Mouse (Mus musculus) telencephalon, adult 2 months (tissue): ENCODE results near the gene Hist2h2aa2.
"Not testable (repeated sequence)": the region's sequence is repeated elsewhere in the genome, so short reads cannot be mapped to it uniquely, and the experiment has no call there.

ENCODE experiments used
- DNase-seq: peaks from one replicate; pipeline ENCODE4 v3.0.0-alpha.2; 2011; ENCODE audit warnings: low read depth, low spot score

The Hist2h2aa2 gene

GRCm38 (mm10) chr3:96262216-96262875, 22.3 kb upstream of the Hist2h2aa2 start:
- peak; percentile 96 for DNase-seq

GRCm38 (mm10) chr3:96261623-96262022, 21.5 kb upstream of the Hist2h2aa2 start:
- DNase-seq = no peak

GRCm38 (mm10) chr3:96260220-96260619, 20.1 kb upstream of the Hist2h2aa2 start:
- DNase-seq = no peak

- no peak for DNase-seq
Observed at GRCm38 (mm10) chr3:96257190-96257589, 17.1 kb upstream of the Hist2h2aa2 start.

GRCm38 (mm10) chr3:96255926-96256593, 16.0 kb upstream of the Hist2h2aa2 start:
- DNase-seq = no peak

GRCm38 (mm10) chr3:96254683-96255355, 14.7 kb upstream of the Hist2h2aa2 start:
- no peak for DNase-seq

- DNase-seq = no peak
Observed at GRCm38 (mm10) chr3:96251787-96252186, 11.7 kb upstream of the Hist2h2aa2 start.

GRCm38 (mm10) chr3:96250890-96251289, 10.8 kb upstream of the Hist2h2aa2 start:
- no peak for DNase-seq

GRCm38 (mm10) chr3:96249034-96249345, 8.9 kb upstream of the Hist2h2aa2 start:
- DNase-seq = no peak

- no peak for DNase-seq
Observed at GRCm38 (mm10) chr3:96248141-96249033, 8.3 kb upstream of the Hist2h2aa2 start.

GRCm38 (mm10) chr3:96247356-96248140, 7.5 kb upstream of the Hist2h2aa2 start:
- DNase-seq = no peak

GRCm38 (mm10) chr3:96246427-96246856, 6.4 kb upstream of the Hist2h2aa2 start, which contains the start of gene Hist2h3c1:
Hist2h3c1 (plus strand) TSS chr3:96246685.
- not testable (repeated sequence) for DNase-seq

GRCm38 (mm10) chr3:96246018-96246417, 5.9 kb upstream of the Hist2h2aa2 start:
- not testable (repeated sequence) for DNase-seq

- peak; percentile 50 for DNase-seq
Observed at GRCm38 (mm10) chr3:96245003-96245886, 5.2 kb upstream of the Hist2h2aa2 start, which contains the start of gene Hist2h2aa1. Hist2h2aa1 (plus strand) TSS chr3:96245497.

- no peak for DNase-seq
Observed at GRCm38 (mm10) chr3:96243921-96244572, 4.0 kb upstream of the Hist2h2aa2 start.

- DNase-seq = no peak
Observed at GRCm38 (mm10) chr3:96240799-96241197, 722 bp upstream of the Hist2h2aa2 start.

GRCm38 (mm10) chr3:96238954-96239793, 902 bp downstream of the Hist2h2aa2 start, which contains the start of gene Hist2h3c2:
Hist2h3c2 (minus strand) TSS chr3:96239127.
- DNase-seq = not testable (repeated sequence)

GRCm38 (mm10) chr3:96237904-96238511, 2.1 kb downstream of the Hist2h2aa2 start:
- no peak for DNase-seq
